Mouse (Mus musculus) lung, adult 2 months (tissue): ENCODE results near the gene Slc41a1.

Experiments used
- CTCF ChIP-seq: fragments of 200-500 bp; IDR thresholded peaks from 2 replicates; pipeline ENCODE4 v1.5.1; 2011; ENCODE audit warnings: mild to moderate bottlenecking, low read length, control low read depth; ENCODE audit not compliant: insufficient read depth
- POLR2A ChIP-seq: fragments of 200-500 bp; IDR thresholded peaks from 2 replicates; pipeline ENCODE4 v1.6.1; 2011; ENCODE audit warnings: low read depth, mild to moderate bottlenecking, control low read depth, low read length, borderline replicate concordance; ENCODE audit errors: extremely low read depth

- no peak for TF ChIP-seq CTCF
- no peak for TF ChIP-seq POLR2A
These were observed 45.6 kb downstream of the Slc41a1 start for GRCm38 (mm10) chr1:131872856-131873255.
